Mouse (Mus musculus) gastrocnemius, postnatal 10 days (tissue): Measurements from ENCODE around the gene Clps. TPM values are rescaled to one million over a fixed set of nuclear protein-coding genes. Genes with fewer than 3 reads are reported as not detected.
A peak's percentile ranks its signal among the peaks of the same experiment; 100 is the strongest.
"Not testable (repeated sequence)": the region's sequence is repeated elsewhere in the genome, so short reads cannot be mapped to it uniquely, and the experiment has no call there.

ENCODE experiments used
- DNase-seq: peaks from one replicate; pipeline ENCODE4 v3.0.0; 2021; ENCODE audit warnings: mixed read lengths
- long read RNA-seq, 2 experiments: library from polyadenylated mRNA; stranded (forward); transcript quantifications; one replicate each; pipeline ENCODE4 v2.0.0; 2021
- total RNA-seq, 2 experiments: library from RNA; stranded (reverse); gene quantifications; 2 replicates each; pipeline ENCODE4 v1.2.3; 2021

Clps gene
- not detected for total RNA-seq
- long read RNA-seq, experiment 1, result 0 reads
- long read RNA-seq, experiment 2, result 0 reads

DNA sequence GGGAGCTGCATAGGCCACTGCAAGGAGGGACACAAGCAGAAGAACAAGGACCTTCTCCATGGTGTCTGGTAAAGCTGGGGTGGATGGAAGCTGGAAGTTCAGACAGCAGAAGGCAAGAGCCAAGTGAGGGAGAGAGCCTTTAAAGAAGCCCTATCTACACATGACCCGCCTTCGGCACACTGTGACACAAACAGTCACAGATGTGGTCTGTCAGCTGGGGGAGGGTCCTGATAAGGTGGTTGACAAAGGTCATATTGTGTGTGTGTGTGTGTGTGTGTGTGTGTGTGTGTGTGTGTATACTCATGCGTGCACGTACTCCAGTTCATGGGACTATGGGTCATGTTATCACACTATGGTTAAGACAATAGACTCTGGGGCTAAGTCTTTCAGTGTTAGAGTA lies at the start of gene Clps:
Gene Clps, minus strand, starts transcription at position 169 of the 400 bp plus-strand sequence.
- DNase-seq, result no peak

- no peak for DNase-seq
Measured at GRCm38 (mm10) chr17:28609543-28609942, 49.0 kb upstream of the Clps start.

GRCm38 (mm10) chr17:28601557-28602250 lies 41.1 kb upstream of the Clps start:
- DNase-seq, result no peak

GRCm38 (mm10) chr17:28600780-28601179 lies 40.2 kb upstream of the Clps start:
- DNase-seq, result no peak

DNA sequence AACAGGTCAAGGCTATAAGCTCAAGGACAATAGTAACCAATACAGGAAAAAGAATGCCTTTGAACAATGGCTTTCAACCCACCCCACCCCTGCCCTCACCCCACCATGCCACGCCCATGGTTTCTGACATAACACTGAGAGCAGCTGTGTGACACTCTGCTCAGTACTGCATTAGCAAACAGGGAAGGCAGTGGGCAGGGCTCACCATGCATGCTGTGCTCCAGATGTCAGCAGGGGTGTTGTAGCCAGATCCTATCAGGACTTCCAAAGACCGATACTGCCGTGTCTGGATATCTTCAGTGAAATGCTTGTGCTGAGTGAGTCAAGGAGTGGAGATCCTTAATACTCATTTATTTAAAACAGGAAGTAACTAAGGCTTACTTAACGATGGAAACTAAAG lies 33.4 kb upstream of the Clps start:
- no peak for DNase-seq

- DNase-seq, result peak; percentile 79
Measured at GRCm38 (mm10) chr17:28592998-28593397, 32.4 kb upstream of the Clps start.

GRCm38 (mm10) chr17:28591476-28591875 lies 30.9 kb upstream of the Clps start:
- DNase-seq, result no peak

GRCm38 (mm10) chr17:28590596-28590995 lies 30.0 kb upstream of the Clps start:
- no peak for DNase-seq

DNA sequence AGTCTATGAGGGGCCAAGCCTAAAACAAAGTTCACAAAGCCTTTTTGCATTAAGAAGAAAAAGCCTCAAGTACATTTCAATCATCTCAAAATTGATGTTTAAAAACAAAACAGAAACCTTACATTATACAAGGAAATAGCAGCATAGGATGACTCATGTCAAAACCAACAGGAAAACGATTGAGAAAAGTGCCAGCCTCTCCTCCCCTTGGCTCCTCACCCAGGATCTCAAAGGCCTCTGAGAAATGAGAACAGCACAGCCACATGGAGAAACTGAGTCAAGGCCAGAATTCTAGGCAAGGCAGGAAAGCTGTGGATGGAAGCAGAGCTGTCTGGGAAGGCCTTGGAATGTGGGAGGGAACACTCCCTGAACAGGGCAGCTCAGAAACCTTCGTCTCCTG lies 28.0 kb upstream of the Clps start:
- no peak for DNase-seq

DNA sequence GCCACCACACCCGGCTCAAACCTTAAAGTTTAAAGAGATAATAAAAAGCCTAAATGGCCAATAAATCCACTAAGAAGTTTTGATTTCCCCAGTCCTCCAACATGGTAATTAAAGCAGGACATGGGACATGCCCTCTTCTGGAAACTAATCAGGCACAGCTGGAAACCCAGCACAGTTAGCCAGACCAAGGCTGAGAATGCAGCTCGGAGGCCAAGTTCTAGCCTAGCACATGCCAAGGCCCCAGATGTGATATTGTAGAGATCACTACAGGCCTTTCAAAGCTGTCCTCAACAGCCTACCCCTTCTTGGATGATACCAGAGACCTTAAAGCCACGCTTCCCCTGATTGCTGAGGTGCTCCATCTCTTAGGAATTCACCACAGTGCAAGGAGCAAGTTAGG lies 25.9 kb upstream of the Clps start:
- no peak for DNase-seq

- DNase-seq, result no peak
Measured at GRCm38 (mm10) chr17:28581056-28581455, 20.5 kb upstream of the Clps start.

GRCm38 (mm10) chr17:28580396-28580795 lies 19.8 kb upstream of the Clps start:
- peak; percentile 73 for DNase-seq

DNA sequence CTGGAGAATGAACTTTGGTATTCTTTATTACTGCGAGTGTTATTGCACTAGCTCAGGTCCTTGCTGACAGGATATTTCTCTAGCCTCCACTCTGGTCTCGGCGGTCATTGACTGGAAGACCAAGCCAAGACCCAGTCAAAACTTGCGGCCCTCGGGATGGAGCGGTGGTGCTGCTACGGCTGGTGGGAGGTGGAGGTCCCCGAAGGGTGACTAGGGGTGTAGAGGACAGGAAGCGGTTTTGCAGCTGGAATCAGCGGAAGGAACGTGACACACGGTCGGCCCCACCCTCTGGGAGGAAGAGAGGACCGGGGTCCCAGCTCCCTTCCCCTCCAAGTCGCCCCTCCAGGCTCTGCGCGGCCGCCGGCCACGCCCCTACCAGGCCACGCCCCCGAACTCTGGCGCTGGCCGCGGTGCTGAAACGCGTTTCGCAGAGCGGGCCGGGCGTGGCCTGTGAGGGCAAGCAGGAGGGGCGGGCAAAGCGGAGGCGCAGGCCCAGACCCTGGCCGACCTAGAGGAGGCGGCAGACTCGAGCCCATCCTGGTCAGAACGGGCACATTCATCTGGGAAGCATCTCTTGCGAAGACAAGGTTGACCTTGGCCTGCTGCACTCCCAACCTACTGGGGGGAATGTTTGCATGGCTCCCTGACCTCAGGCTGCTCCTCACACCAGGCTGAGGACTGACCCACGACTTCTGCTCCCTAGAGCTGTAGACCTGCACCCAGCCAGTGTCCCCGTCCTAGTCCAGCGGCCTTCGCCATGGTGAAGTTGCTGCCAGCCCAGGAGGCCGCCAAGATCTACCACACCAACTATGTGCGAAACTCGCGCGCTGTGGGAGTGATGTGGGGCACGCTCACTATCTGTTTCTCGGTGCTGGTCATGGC lies 14.9 kb upstream of the Clps start, which contains the start of gene Lhfpl5:
Gene Lhfpl5, plus strand, starts transcription at position 398 of the 882 bp plus-strand sequence.
- DNase-seq, result peak; percentile 66

GRCm38 (mm10) chr17:28572941-28573340 lies 12.4 kb upstream of the Clps start:
- no peak for DNase-seq

DNA sequence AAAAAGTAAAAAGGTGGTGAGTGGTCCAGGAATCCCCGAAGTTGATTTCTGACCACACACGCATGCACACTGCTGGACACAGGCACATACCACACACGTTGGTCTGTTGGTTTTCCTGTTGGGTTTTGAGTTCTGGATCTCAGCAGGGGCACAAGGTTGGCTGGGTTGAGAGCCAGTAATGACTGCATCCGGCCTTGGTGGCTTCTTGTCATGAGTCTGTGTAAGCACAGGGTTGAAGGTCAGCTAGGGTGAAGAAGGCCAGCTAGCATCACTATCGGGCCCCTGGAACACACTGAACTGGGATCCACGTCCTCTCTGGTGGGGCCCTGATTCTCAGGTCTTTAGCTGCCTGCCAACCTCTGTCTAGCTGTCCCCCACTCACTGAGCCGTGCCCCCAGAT lies 12.0 kb upstream of the Clps start:
- DNase-seq, result no peak

- no peak for DNase-seq
Measured at GRCm38 (mm10) chr17:28571868-28572267, 11.3 kb upstream of the Clps start.

DNA sequence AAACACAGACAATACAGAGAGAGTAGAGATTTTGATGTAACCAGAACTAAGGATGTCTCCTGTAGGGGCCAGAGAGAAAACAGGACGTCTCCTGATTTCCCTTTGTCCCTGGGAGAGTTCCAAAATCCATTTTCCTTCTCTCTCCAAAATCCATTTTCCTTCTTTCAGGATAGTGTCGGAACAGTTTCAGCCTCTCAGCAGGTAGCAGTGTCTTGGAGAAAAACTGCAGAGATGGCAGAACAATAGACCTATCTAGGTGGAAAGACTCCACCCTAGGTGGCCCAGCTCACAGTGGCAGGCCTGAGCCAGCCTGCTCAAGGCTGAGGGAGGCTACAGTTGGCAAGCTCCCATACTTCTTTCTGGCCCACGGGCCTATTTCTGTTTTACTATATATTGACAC lies 7.0 kb upstream of the Clps start:
- no peak for DNase-seq

- no peak for DNase-seq
Measured at GRCm38 (mm10) chr17:28565181-28565580, 4.6 kb upstream of the Clps start.

DNA sequence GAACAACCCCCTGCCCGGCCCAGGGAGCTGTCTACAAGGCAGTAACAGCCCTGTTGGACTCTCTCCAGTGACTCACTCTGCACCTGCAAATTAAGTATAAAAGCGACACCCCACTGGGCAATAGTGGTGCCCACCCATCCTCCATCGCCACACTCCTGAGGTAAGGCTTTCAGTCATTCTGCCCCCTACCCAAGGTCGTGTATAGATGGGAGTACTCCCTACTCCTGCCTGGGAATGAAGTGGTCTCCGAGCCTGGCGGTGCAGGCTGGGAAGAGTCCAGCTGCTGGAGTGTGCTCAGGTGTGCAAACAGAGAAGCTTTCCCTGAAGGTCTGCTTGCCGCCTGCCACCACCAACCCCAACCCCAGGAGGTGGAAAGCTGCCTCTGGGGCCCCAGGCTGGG lies 1.0 kb upstream of the Clps start:
- no peak for DNase-seq

DNA sequence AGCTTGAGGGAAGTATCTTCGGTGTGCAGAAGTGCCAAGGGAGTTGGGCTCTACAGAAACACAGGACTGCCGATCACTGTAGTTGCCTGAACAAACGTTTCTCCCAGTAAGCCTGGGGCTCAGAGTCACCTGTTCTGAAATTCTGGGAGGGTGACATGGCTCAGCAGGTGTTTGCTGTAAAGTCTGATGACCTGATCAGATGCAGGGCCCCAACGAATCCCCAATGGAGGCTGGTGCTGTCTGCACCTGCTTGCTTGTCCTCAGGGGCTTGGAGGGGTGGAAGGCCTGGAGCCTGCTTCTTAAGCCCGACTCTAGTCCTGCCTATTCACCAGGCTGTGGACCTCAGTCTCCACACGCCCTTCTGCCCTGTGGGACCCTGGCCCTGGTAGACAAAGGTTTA lies 2.8 kb downstream of the Clps start:
- DNase-seq, result no peak

- DNase-seq, result no peak
Measured at GRCm38 (mm10) chr17:28556635-28557396, 3.8 kb downstream of the Clps start.

DNA sequence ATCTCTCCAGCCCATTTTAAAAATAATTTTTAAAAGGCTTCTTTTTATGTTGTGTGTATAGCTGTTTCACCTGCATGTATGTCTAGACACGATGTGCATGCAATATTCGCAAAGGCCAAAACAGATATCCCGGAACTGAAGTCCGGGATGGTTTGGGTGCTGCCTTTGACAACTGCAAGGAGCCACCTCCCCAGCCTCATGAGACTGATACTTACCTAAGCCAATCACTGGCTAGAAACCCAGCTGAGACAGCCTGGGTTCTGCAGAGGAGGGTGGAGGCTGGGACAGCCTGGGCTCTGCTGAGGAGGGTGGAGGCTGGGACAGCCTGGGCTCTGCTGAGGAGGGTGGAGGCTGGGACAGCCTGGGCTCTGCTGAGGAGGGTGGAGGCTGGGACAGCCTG lies 6.5 kb downstream of the Clps start:
- DNase-seq, result not testable (repeated sequence)
